In genomic region chr11:113865627-113866026, GRCm38 (mm10) we compare ENCODE assay signal across 7 mouse cellular contexts.
A peak's percentile ranks its signal among the peaks of the same experiment; 100 is the strongest.
DNase-seq lines count a peak whose midpoint lies in the region; ATAC-seq and TF ChIP-seq lines count a peak whose summit lies in the region.

No protein-coding gene starts in this region.

- no peaks in the 10 kb centered on the region for H3K27me3 ChIP-seq in intestine, postnatal 0 days (replicated peaks; ENCODE audit: control insufficient read depth, insufficient read depth, low read length)
- no peaks in the 10 kb centered on the region for H3K27me3 ChIP-seq in midbrain, embryonic 14.5 days (ENCODE audit: control insufficient read depth, insufficient read depth, low read length)

- peak; percentile 99 for TF ChIP-seq CTCF in intestine, postnatal 0 days (IDR thresholded peaks at IDR 0.05; ENCODE audit: low read depth)

- no peaks in the 10 kb centered on the region for H3K4me1 ChIP-seq in intestine, postnatal 0 days (replicated peaks; ENCODE audit: control insufficient read depth, insufficient read depth, low read length)
- H3K4me1 ChIP-seq in midbrain, embryonic 14.5 days (ENCODE audit: control insufficient read depth, insufficient read depth, low read length): no peaks in the 10 kb centered on the region

- peak; percentile 82 to 87 for DNase-seq in adrenal gland, adult 18-20 months (ENCODE audit: low spot score in 2 of 2)
- DNase-seq in embryo, embryonic 10 days (ENCODE audit: low spot score): peak; percentile 96
- peak; percentile 92 for DNase-seq in gastrocnemius, postnatal 10 days
- peak; percentile 93 for DNase-seq in left cerebral cortex, postnatal 4 days
- DNase-seq in midbrain, embryonic 14.5 days: peak; percentile 94
- peak; percentile 44 to 69 for DNase-seq in spleen, adult 18-20 months

- no peak overlapping the region for H3K4me2 ChIP-seq in intestine, postnatal 0 days (replicated peaks; ENCODE audit: low read depth)
- H3K4me2 ChIP-seq in midbrain, embryonic 14.5 days (ENCODE audit: low read length): no peak overlapping the region

- no peak overlapping the region for H3K4me3 ChIP-seq in intestine, postnatal 0 days (ENCODE audit: low read depth, low read length)
- no peak overlapping the region for H3K4me3 ChIP-seq in midbrain, embryonic 14.5 days (replicated peaks; ENCODE audit: low read depth, low read length)

- H3K9me3 ChIP-seq in intestine, postnatal 0 days (ENCODE audit: control insufficient read depth): no peaks in the 10 kb centered on the region
- H3K9me3 ChIP-seq in midbrain, embryonic 14.5 days (ENCODE audit: control insufficient read depth, low read length): no peaks in the 10 kb centered on the region

- intact Hi-C loops in left cerebral cortex, postnatal 4 days (cut with DNase I): loop anchor here (5.0 kb wide), 2 partner anchors 202 to 772 kb away; partner anchors contain the start of gene Sdk2

- no peaks in the 10 kb centered on the region for H3K36me3 ChIP-seq in intestine, postnatal 0 days (ENCODE audit: control insufficient read depth, insufficient read depth)
- no peaks in the 10 kb centered on the region for H3K36me3 ChIP-seq in midbrain, embryonic 14.5 days (ENCODE audit: control insufficient read depth, insufficient read depth, low read length)

- no peak overlapping the region for H3K27ac ChIP-seq in intestine, postnatal 0 days (ENCODE audit: low read depth, low read length)
- H3K27ac ChIP-seq in midbrain, embryonic 14.5 days (replicated peaks; ENCODE audit: low read depth, low read length): no peak overlapping the region

- WGBS in intestine, postnatal 0 days: 32% methylated on average over 8 of the region's 8 CpGs
- WGBS in midbrain, embryonic 14.5 days: 33% methylated on average over 8 of the region's 8 CpGs

- peak; percentile 74 for ATAC-seq in intestine, postnatal 0 days
- ATAC-seq in midbrain, embryonic 14.5 days (ENCODE audit: low FRiP score, low TSS enrichment): peak; percentile 68; the same call in 1 of the 2 replicates

- H3K9ac ChIP-seq in intestine, postnatal 0 days (ENCODE audit: low read depth, low read length): no peak overlapping the region
- no peak overlapping the region for H3K9ac ChIP-seq in midbrain, embryonic 14.5 days (replicated peaks; ENCODE audit: low read length)
